Mouse (Mus musculus): ENCODE data around the gene Setmar. TPM values are rescaled to one million over a fixed set of nuclear protein-coding genes. Genes with fewer than 3 reads are reported as not detected.

Setmar gene
- 10 to 100 TPM in 1 of 2 experiments, 1 to 10 TPM in 1; 9.5 to 10.4 TPM for total RNA-seq (2021)
- long read RNA-seq, experiment 1, partial matches to known transcripts, result 0 of 1 reads
- long read RNA-seq, experiment 1, other reads (novel, unspliced or antisense), result 0 of 1 reads
- long read RNA-seq, experiment 2, partial matches to known transcripts, result 0 of 2 reads
- long read RNA-seq, experiment 2, other reads (novel, unspliced or antisense), result 0 of 2 reads

GRCm38 (mm10) chr6:108064918-108065526, at the start of gene Setmar:
Setmar (plus strand) TSS chr6:108065045.
- peak; percentile 97 for DNase-seq (ENCODE audit: low spot score in 2 of 2)

GRCm38 (mm10) chr6:108021646-108022045, 43.2 kb upstream of the Setmar start:
- DNase-seq (ENCODE audit: low spot score in 2 of 2), result peak; percentile 65 to 78

- peak; percentile 57 to 62 for DNase-seq (ENCODE audit: low spot score in 2 of 2)
Observed at GRCm38 (mm10) chr6:108055041-108055440, 9.8 kb upstream of the Setmar start.

- DNase-seq (ENCODE audit: low spot score in 2 of 2), result no peak
Observed at GRCm38 (mm10) chr6:108055946-108056345, 8.9 kb upstream of the Setmar start.

GRCm38 (mm10) chr6:108057353-108057752, 7.5 kb upstream of the Setmar start:
- DNase-seq (ENCODE audit: low spot score in 2 of 2), result no peak

- DNase-seq (ENCODE audit: low spot score in 2 of 2), result no peak
Observed at GRCm38 (mm10) chr6:108058066-108058465, 6.8 kb upstream of the Setmar start.

GRCm38 (mm10) chr6:108061121-108061520, 3.7 kb upstream of the Setmar start:
- no peak for DNase-seq (ENCODE audit: low spot score in 2 of 2)

GRCm38 (mm10) chr6:108065583-108065982, 738 bp downstream of the Setmar start:
- DNase-seq (ENCODE audit: low spot score in 2 of 2), result peak; percentile 81 to 83

- DNase-seq (ENCODE audit: low spot score in 2 of 2), result no peak
Observed at GRCm38 (mm10) chr6:108070947-108071346, 6.1 kb downstream of the Setmar start.

- peak; percentile 50 to 65 for DNase-seq (ENCODE audit: low spot score in 2 of 2)
Observed at GRCm38 (mm10) chr6:108073071-108073470, 8.2 kb downstream of the Setmar start.

GRCm38 (mm10) chr6:108073931-108074330, 9.1 kb downstream of the Setmar start:
- no peak for DNase-seq (ENCODE audit: low spot score in 2 of 2)

- peak; percentile 58 to 69 for DNase-seq (ENCODE audit: low spot score in 2 of 2)
Observed at GRCm38 (mm10) chr6:108074624-108075023, 9.8 kb downstream of the Setmar start.

- DNase-seq (ENCODE audit: low spot score in 2 of 2), result no peak
Observed at GRCm38 (mm10) chr6:108075857-108076256, 11.0 kb downstream of the Setmar start.

- DNase-seq (ENCODE audit: low spot score in 2 of 2), result no peak
Observed at GRCm38 (mm10) chr6:108091296-108091695, 26.5 kb downstream of the Setmar start.

GRCm38 (mm10) chr6:108092646-108093045, 27.8 kb downstream of the Setmar start:
- no peak for DNase-seq (ENCODE audit: low spot score in 2 of 2)

GRCm38 (mm10) chr6:108093449-108093848, 28.6 kb downstream of the Setmar start:
- no peak for DNase-seq (ENCODE audit: low spot score in 2 of 2)

- DNase-seq (ENCODE audit: low spot score in 2 of 2), result no peak
Observed at GRCm38 (mm10) chr6:108095445-108095844, 30.6 kb downstream of the Setmar start.

- peak; percentile 46 to 53 for DNase-seq (ENCODE audit: low spot score in 2 of 2)
Observed at GRCm38 (mm10) chr6:108098171-108098845, 33.5 kb downstream of the Setmar start.

GRCm38 (mm10) chr6:108098846-108099217, 34.0 kb downstream of the Setmar start:
- DNase-seq (ENCODE audit: low spot score in 2 of 2), result no peak

GRCm38 (mm10) chr6:108101936-108102830, 37.3 kb downstream of the Setmar start:
- no peak for DNase-seq (ENCODE audit: low spot score in 2 of 2)

- DNase-seq (ENCODE audit: low spot score in 2 of 2), result no peak
Observed at GRCm38 (mm10) chr6:108107376-108107775, 42.5 kb downstream of the Setmar start.

Measured in left cerebral cortex, adult 18-20 months (tissue).